Mouse (Mus musculus) stomach, adult 2 months (tissue): ENCODE data around the gene Cspg4. TPM values are rescaled to one million over a fixed set of nuclear protein-coding genes. Genes with fewer than 3 reads are reported as not detected.

Experiments used
- polyA plus RNA-seq: library from polyadenylated mRNA; depleted of rRNA; stranded (reverse); fragments of >200 nt; gene quantifications from 2 replicates; pipeline ENCODE4 v1.2.3, GENCODE M21; 2012; rRNA removed

Cspg4 gene
- 12.2 and 15.5 TPM in 2 replicates for polyA plus RNA-seq

GRCm38 (mm10) chr9:56864832-56865231, at the start of gene Cspg4:
Gene Cspg4 (plus strand): TSS chr9:56865033.

DNA sequence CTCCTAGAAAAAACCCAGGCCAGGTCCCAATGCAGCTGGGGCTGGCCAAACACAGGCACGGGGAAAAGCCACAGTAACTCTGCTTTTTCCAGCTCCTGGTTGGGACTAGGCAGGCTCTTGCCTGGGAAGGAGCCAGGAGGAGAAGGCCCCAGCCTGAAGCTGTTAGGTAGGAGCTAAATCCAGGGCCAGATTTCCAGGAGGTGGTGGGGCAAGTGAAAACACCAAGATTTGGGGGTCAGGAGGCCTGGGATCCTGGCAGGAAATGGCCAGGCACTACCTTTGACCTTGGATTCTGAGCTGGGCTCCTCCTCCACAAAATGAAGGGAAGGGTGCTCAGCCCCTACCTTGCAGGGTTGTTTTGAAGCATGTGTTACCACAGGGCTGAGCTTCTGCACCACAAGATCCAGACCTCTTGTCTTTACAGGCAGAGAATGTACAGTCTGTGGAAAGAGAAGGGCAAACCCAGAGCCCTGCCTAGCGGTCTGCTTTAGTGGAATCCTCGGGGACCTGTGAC, 560 bp upstream of the Cspg4 start, which contains the start of gene Odf3l1:
Gene Odf3l1 (minus strand): TSS at position 464 of the 514 bp plus-strand sequence.

GRCm38 (mm10) chr9:56928041-56928811, 63.4 kb downstream of the Cspg4 start, which contains the start of gene Snx33:
Gene Snx33 (minus strand): TSS chr9:56928371.

GRCm38 (mm10) chr9:56937223-56938160, 72.7 kb downstream of the Cspg4 start, which contains the start of gene Imp3:
Gene Imp3 (plus strand): TSS chr9:56937475.

Other genes with a start within 250 kb of the Cspg4 start
- 0.54 and 1.5 TPM in 2 replicates for gene Lingo1, start 68.6 kb upstream of the Cspg4 start, polyA plus RNA-seq
- gene Odf3l1, start 354 bp upstream of the Cspg4 start, polyA plus RNA-seq, result 0.82 and 1.8 TPM in 2 replicates
- 5.0 and 6.6 TPM in 2 replicates for gene Snx33, start 63.3 kb downstream of the Cspg4 start, polyA plus RNA-seq
- 122 and 267 TPM in 2 replicates for gene Imp3, start 72.4 kb downstream of the Cspg4 start, polyA plus RNA-seq
- 1.7 and 2.3 TPM in 2 replicates for gene Snupn, start 85.8 kb downstream of the Cspg4 start, polyA plus RNA-seq
- 10.1 and 25.9 TPM in 2 replicates for gene Ptpn9, start 129.9 kb downstream of the Cspg4 start, polyA plus RNA-seq
- gene Sin3a, start 207.0 kb downstream of the Cspg4 start, polyA plus RNA-seq, result 22.3 and 33.1 TPM in 2 replicates